Mouse (Mus musculus) lung, postnatal 0 days (tissue): ENCODE measurements around the gene Asic1. TPM values are rescaled to one million over a fixed set of nuclear protein-coding genes. Genes with fewer than 3 reads are reported as not detected.

Experiments used
- ATAC-seq: fragments of 200-750 bp; cut with Nextera tagmentation; 2 replicates; pipeline ENCODE4 v1.8.0; 2017; ENCODE audit warnings: moderate library complexity
- DNase-seq: peaks from one replicate; pipeline ENCODE4 v3.0.0-alpha.2; 2016; ENCODE audit warnings: low spot score
- H3K27ac ChIP-seq: fragments of 300-500 bp; sonication (generic); 2 replicates; pipeline ENCODE4 v1.5.1; 2014; ENCODE audit warnings: antibody characterized with exemption, mild to moderate bottlenecking, low read length, mixed read lengths
- H3K27me3 ChIP-seq: fragments of 300-500 bp; sonication (generic); replicated peaks from 2 replicates; pipeline ENCODE4 v1.6.1; 2014; ENCODE audit warnings: low read length, mixed read lengths; ENCODE audit not compliant: insufficient read depth
- H3K36me3 ChIP-seq: fragments of 300-500 bp; sonication (generic); 2 replicates; pipeline ENCODE4 v1.6.1; 2014; ENCODE audit warnings: low read length, mixed read lengths; ENCODE audit not compliant: insufficient read depth
- H3K4me1 ChIP-seq: fragments of 300-500 bp; sonication (generic); 2 replicates; pipeline ENCODE4 v1.6.1; 2014; ENCODE audit warnings: antibody characterized with exemption, low read depth, low read length, mixed read lengths; ENCODE audit not compliant: insufficient read depth
- H3K4me2 ChIP-seq: fragments of 300-500 bp; sonication (generic); replicated peaks from 2 replicates; pipeline ENCODE4 v1.6.1; 2014; ENCODE audit warnings: low read depth, mild to moderate bottlenecking, low read length, moderate library complexity, mixed read lengths
- H3K4me3 ChIP-seq: fragments of 300-500 bp; sonication (generic); 2 replicates; pipeline ENCODE4 v1.5.1; 2014; ENCODE audit warnings: low read depth, low read length
- H3K9ac ChIP-seq: fragments of 300-500 bp; sonication (generic); replicated peaks from 2 replicates; pipeline ENCODE4 v1.6.1; 2014; ENCODE audit warnings: low read depth, mild to moderate bottlenecking
- H3K9me3 ChIP-seq: fragments of 300-500 bp; sonication (generic); 2 replicates; pipeline ENCODE4 v1.6.1; 2016; ENCODE audit warnings: low read length, mixed read lengths
- CTCF ChIP-seq: IDR thresholded peaks from 2 replicates; pipeline ENCODE4 v1.5.1; 2016; ENCODE audit warnings: antibody characterized with exemption, mild to moderate bottlenecking
- EP300 ChIP-seq: IDR thresholded peaks from 2 replicates; pipeline ENCODE4 v1.6.1; 2016; ENCODE audit warnings: antibody characterized with exemption, mild to moderate bottlenecking, control low read depth
- WGBS: fragments of 180-500 bp; shearing (Covaris S2); extraction: QIAGEN DNeasy Blood & Tissue Kit; methylation state at CpG from one replicate; pipeline ENCODE4 v1.1.7; 2014; 5-methylcytosine and 5-hydroxymethylcytosine counted together
- polyA plus RNA-seq: library from polyadenylated mRNA; unstranded; fragments of >200 nt; fragmentation: Nextera tagmentation; extraction: Ambion mirVana; gene quantifications from 2 replicates; pipeline ENCODE4 v1.2.1, GENCODE M21; 2015

The Asic1 gene
- polyA plus RNA-seq, 1 experiment from 2014 or later, result 1.3 TPM

DNA sequence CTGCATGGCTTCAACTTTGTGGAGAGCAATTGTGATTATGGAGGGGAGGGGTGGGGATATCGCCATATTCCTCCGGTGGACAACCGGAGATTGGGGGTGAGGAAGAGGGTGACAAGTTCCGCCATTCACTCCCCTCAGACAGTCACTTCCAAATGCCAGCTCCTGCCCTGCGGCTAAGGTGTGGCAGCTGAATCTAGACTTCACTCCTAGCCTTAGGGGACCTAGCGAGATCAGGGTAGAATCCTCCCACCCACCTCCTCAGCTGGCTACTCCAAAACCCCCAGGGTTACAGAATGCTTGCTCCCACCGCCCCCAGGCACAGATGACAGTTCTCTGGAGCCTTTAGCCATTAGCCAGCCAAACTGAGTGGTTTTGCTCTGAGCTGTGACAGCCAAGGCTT lies 8.8 kb downstream of the Asic1 start:
- Histone ChIP-seq H3K36me3 (no peaks in the 10 kb centered on the region), H3K27me3 (no peaks in the 10 kb centered on the region), H3K27ac (no peak overlapping the region), H3K4me2 (no peak overlapping the region), H3K9ac (no peak overlapping the region), H3K4me3 (no peak overlapping the region), H3K9me3 (no peaks in the 10 kb centered on the region), H3K4me1 (no peaks in the 10 kb centered on the region)
- ATAC-seq (no peak), DNase-seq (no peak)
- 46% methylated on average over 7 of the region's 7 CpGs for WGBS
- TF ChIP-seq CTCF (no peak), EP300 (no peak)

DNA sequence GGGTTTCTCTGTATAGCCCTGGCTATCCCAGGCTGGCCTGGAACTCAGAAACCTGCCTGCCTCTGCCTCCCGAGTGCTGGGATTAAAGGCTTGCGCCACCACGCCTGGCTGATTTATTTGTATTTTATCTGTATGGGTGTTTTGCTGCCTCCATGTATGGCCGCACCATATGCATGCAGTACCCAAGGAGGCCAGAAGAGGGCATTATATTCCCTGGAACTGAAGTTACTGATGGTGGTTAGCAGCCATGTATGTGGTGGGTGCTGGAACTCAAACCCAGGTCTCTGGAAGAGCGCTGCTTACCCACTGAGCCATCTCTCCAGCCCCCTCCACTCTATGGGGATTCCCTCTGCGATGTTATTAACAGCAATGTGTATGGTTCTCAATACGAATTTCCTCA lies 12.7 kb downstream of the Asic1 start:
- 92% methylated on average over 7 of the region's 7 CpGs for WGBS
- Histone ChIP-seq H3K27me3 (no peaks in the 10 kb centered on the region), H3K9me3 (no peaks in the 10 kb centered on the region), H3K27ac (no peak overlapping the region), H3K4me2 (no peak overlapping the region), H3K36me3 (no peaks in the 10 kb centered on the region), H3K9ac (no peak overlapping the region), H3K4me1 (no peaks in the 10 kb centered on the region), H3K4me3 (no peak overlapping the region)
- ATAC-seq, result no peak
- no peak for DNase-seq
- TF ChIP-seq CTCF, result peak; percentile 53
- TF ChIP-seq EP300, result no peak

- no peaks in the 10 kb centered on the region for H3K9me3 ChIP-seq
- H3K9ac ChIP-seq, result no peak overlapping the region
- no peak for ATAC-seq
- no peaks in the 10 kb centered on the region for H3K27me3 ChIP-seq
- no peak overlapping the region for H3K4me2 ChIP-seq
- H3K4me3 ChIP-seq, result no peak overlapping the region
- DNase-seq, result no peak
- no peak overlapping the region for H3K27ac ChIP-seq
- 88% methylated on average over 5 of the region's 5 CpGs for WGBS
- no peak for TF ChIP-seq EP300
- no peak for TF ChIP-seq CTCF
- H3K36me3 ChIP-seq, result no peaks in the 10 kb centered on the region
- H3K4me1 ChIP-seq, result no peaks in the 10 kb centered on the region
Observed at GRCm38 (mm10) chr15:99684156-99684555, 14.0 kb downstream of the Asic1 start.

DNA sequence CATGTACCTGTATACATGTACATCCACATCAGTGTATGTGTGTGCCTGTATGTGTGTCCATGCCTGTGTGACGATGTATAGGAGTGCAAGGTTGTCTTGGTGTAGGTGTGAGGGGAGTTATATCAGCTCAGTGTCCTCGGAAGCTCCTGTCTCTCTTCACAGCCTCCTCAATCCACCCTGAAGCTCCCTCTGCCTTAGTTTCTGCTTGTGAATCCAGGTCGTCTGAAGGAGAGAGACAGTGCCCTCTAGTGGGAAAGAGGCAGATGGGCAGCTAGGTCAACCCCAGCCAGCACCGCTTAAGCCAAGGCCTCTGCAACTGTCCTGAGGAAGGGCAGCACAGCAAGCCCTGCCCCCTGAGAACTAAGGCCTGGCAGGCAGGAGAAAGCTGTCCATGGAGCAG lies 18.5 kb downstream of the Asic1 start:
- Histone ChIP-seq H3K27me3 (0 out of 2 replicates have a peak, but pooled peaks cover 4% of the 10 kb centered on the region), H3K27ac (no peak overlapping the region), H3K4me3 (no peak overlapping the region), H3K36me3 (no peaks in the 10 kb centered on the region), H3K4me2 (no peak overlapping the region), H3K4me1 (no peaks in the 10 kb centered on the region), H3K9me3 (no peaks in the 10 kb centered on the region), H3K9ac (no peak overlapping the region)
- ATAC-seq, result peak; percentile 64
- WGBS, result 4% methylated on average over 4 of the region's 4 CpGs
- TF ChIP-seq CTCF, result peak; percentile 96
- no peak for TF ChIP-seq EP300
- peak; percentile 92 for DNase-seq

- H3K27ac ChIP-seq, result no peak overlapping the region
- TF ChIP-seq EP300 (no peak), CTCF (no peak)
- DNase-seq, result no peak
- no peak overlapping the region for H3K9ac ChIP-seq
- no peaks in the 10 kb centered on the region for H3K9me3 ChIP-seq
- H3K4me1 ChIP-seq, result no peaks in the 10 kb centered on the region
- H3K27me3 ChIP-seq, result 0 out of 2 replicates have a peak, but pooled peaks cover 4% of the 10 kb centered on the region
- H3K4me2 ChIP-seq, result no peak overlapping the region
- ATAC-seq, result peak; percentile 54
- no peaks in the 10 kb centered on the region for H3K36me3 ChIP-seq
- no peak overlapping the region for H3K4me3 ChIP-seq
- 10% methylated on average over 4 of the region's 4 CpGs for WGBS
Observed at GRCm38 (mm10) chr15:99690924-99691323, 20.8 kb downstream of the Asic1 start.

DNA sequence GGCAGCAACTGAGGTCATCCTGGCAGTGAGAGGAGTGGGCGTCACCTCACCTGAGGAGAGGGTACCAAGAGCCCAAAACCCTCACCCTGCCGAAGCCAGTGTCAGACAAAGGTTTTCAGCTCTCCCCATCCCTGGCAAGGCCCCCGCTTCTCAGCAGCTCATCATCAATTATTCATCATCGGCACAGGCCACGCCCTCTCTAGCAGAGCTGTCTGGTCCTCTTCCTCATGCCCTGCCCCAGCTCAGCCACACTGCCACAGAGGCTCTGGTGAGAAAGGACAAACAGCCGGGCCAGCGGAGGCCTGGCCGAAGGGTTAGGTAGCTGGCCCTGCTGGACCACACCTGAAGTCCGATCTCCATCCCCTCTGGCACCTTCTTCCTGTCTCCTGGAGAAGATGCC lies 21.8 kb downstream of the Asic1 start:
- TF ChIP-seq EP300 (no peak), CTCF (no peak)
- H3K36me3 ChIP-seq, result no peaks in the 10 kb centered on the region
- no peak overlapping the region for H3K4me2 ChIP-seq
- DNase-seq (no peak), ATAC-seq (no peak)
- 0 out of 2 replicates have a peak, but pooled peaks cover 4% of the 10 kb centered on the region for H3K27me3 ChIP-seq
- H3K9me3 ChIP-seq, result no peaks in the 10 kb centered on the region
- WGBS, result 37% methylated on average over 9 of the region's 9 CpGs
- H3K9ac ChIP-seq, result no peak overlapping the region
- H3K4me3 ChIP-seq, result no peak overlapping the region
- no peak overlapping the region for H3K27ac ChIP-seq
- no peaks in the 10 kb centered on the region for H3K4me1 ChIP-seq

GRCm38 (mm10) chr15:99697309-99697708 lies 27.1 kb downstream of the Asic1 start:
- H3K9ac ChIP-seq, result no peak overlapping the region
- DNase-seq (no peak), ATAC-seq (no peak)
- TF ChIP-seq EP300 (no peak), CTCF (no peak)
- no peak overlapping the region for H3K4me2 ChIP-seq
- 5% methylated on average over 2 of the region's 2 CpGs for WGBS
- H3K36me3 ChIP-seq, result no peaks in the 10 kb centered on the region
- no peak overlapping the region for H3K4me3 ChIP-seq
- 0 out of 2 replicates have a peak, but pooled peaks cover 3% of the 10 kb centered on the region for H3K4me1 ChIP-seq
- H3K27me3 ChIP-seq, result no peaks in the 10 kb centered on the region
- H3K9me3 ChIP-seq, result no peaks in the 10 kb centered on the region
- no peak overlapping the region for H3K27ac ChIP-seq
